Mouse (Mus musculus) kidney, postnatal 4 days (tissue): ENCODE results near the gene Lix1l.
A peak's percentile ranks its signal among the peaks of the same experiment; 100 is the strongest.

Experiments used
- DNase-seq, 2 experiments: peaks; one replicate each; pipeline ENCODE4 v3.0.0; 2021; ENCODE audit warnings: mixed read lengths in 2 of 2

Lix1l gene

GRCm38 (mm10) chr3:96600639-96601250 is at the start of gene Lix1l:
Lix1l (plus strand) TSS chr3:96601149.
- peak; percentile 93 to 96 for DNase-seq

- DNase-seq, result peak; percentile 74 to 82
Observed at GRCm38 (mm10) chr3:96551203-96551602, 49.7 kb upstream of the Lix1l start.

- no peak for DNase-seq
Observed at GRCm38 (mm10) chr3:96551890-96552289, 49.1 kb upstream of the Lix1l start.

- no peak for DNase-seq
Observed at GRCm38 (mm10) chr3:96553601-96554000, 47.3 kb upstream of the Lix1l start.

GRCm38 (mm10) chr3:96554251-96554650 is 46.7 kb upstream of the Lix1l start:
- no peak for DNase-seq

- DNase-seq, result peak; percentile 76 to 81
Observed at GRCm38 (mm10) chr3:96555041-96555596, 45.8 kb upstream of the Lix1l start.

GRCm38 (mm10) chr3:96555999-96556614 is 44.8 kb upstream of the Lix1l start:
- no peak for DNase-seq

GRCm38 (mm10) chr3:96556651-96557635 is 44.0 kb upstream of the Lix1l start:
- peak in 1 of 2 experiments; percentile 36 for DNase-seq

- DNase-seq, result peak; percentile 100
Observed at GRCm38 (mm10) chr3:96557694-96558093, 43.3 kb upstream of the Lix1l start, which contains the start of gene Txnip. Txnip (plus strand) TSS chr3:96557957.

- peak in 1 of 2 experiments; percentile 72 for DNase-seq
Observed at GRCm38 (mm10) chr3:96558159-96558558, 42.8 kb upstream of the Lix1l start.

GRCm38 (mm10) chr3:96558668-96559196 is 42.2 kb upstream of the Lix1l start:
- DNase-seq, result no peak

GRCm38 (mm10) chr3:96559398-96559910 is 41.5 kb upstream of the Lix1l start:
- DNase-seq, result peak in 1 of 2 experiments; percentile 47

GRCm38 (mm10) chr3:96559911-96560850 is 40.8 kb upstream of the Lix1l start:
- DNase-seq, result peak in 1 of 2 experiments; percentile 52

GRCm38 (mm10) chr3:96560881-96561668 is 39.9 kb upstream of the Lix1l start:
- no peak for DNase-seq

GRCm38 (mm10) chr3:96561946-96562681 is 38.8 kb upstream of the Lix1l start:
- peak in 1 of 2 experiments; percentile 61 for DNase-seq

GRCm38 (mm10) chr3:96563267-96563666 is 37.7 kb upstream of the Lix1l start:
- DNase-seq, result no peak

GRCm38 (mm10) chr3:96563911-96564632 is 36.9 kb upstream of the Lix1l start:
- peak in 1 of 2 experiments; percentile 58 for DNase-seq

GRCm38 (mm10) chr3:96564633-96565032 is 36.3 kb upstream of the Lix1l start:
- DNase-seq, result peak in 1 of 2 experiments; percentile 67

- no peak for DNase-seq
Observed at GRCm38 (mm10) chr3:96565105-96565504, 35.8 kb upstream of the Lix1l start.
